Mouse (Mus musculus) kidney, embryonic 15.5 days (tissue): ENCODE results near the gene Tfrc. TPM values are rescaled to one million over a fixed set of nuclear protein-coding genes. Genes with fewer than 3 reads are reported as not detected.

Experiments used
- ATAC-seq: fragments of 200-750 bp; cut with Nextera tagmentation; replicated peaks from 2 replicates; pipeline ENCODE4 v1.8.0; 2017; ENCODE audit warnings: moderate TSS enrichment; ENCODE audit not compliant: low FRiP score
- H3K27ac ChIP-seq: fragments of 300-500 bp; sonication (generic); 2 replicates; pipeline ENCODE4 v1.5.1; 2015; ENCODE audit warnings: mild to moderate bottlenecking, inconsistent platforms
- H3K27me3 ChIP-seq: fragments of 300-500 bp; sonication (generic); 2 replicates; pipeline ENCODE4 v1.6.1; 2015; ENCODE audit warnings: inconsistent platforms
- H3K36me3 ChIP-seq: fragments of 300-500 bp; sonication (generic); 2 replicates; pipeline ENCODE4 v1.6.1; 2015; ENCODE audit warnings: inconsistent platforms
- H3K4me1 ChIP-seq: fragments of 300-500 bp; sonication (generic); 2 replicates; pipeline ENCODE4 v1.6.1; 2015; ENCODE audit warnings: inconsistent platforms
- H3K4me2 ChIP-seq: fragments of 300-500 bp; sonication (generic); 2 replicates; pipeline ENCODE4 v1.6.1; 2015; ENCODE audit warnings: moderate library complexity, mild to moderate bottlenecking, inconsistent platforms
- H3K4me3 ChIP-seq: fragments of 300-500 bp; sonication (generic); replicated peaks from 2 replicates; pipeline ENCODE4 v1.5.1; 2015; ENCODE audit warnings: mild to moderate bottlenecking, inconsistent platforms
- H3K9ac ChIP-seq: fragments of 300-500 bp; sonication (generic); 2 replicates; pipeline ENCODE4 v1.6.1; 2015; ENCODE audit warnings: mild to moderate bottlenecking, inconsistent platforms
- H3K9me3 ChIP-seq: fragments of 300-500 bp; sonication (generic); replicated peaks from 2 replicates; pipeline ENCODE4 v1.6.1; 2016; ENCODE audit warnings: inconsistent platforms
- WGBS: fragments of 180-500 bp; shearing (Covaris S2); methylation state at CpG from one replicate; pipeline ENCODE4 v1.1.7; 2015; ENCODE audit warnings: mixed read lengths; 5-methylcytosine and 5-hydroxymethylcytosine counted together
- polyA plus RNA-seq: library from polyadenylated mRNA; unstranded; fragments of >200 nt; fragmentation: Nextera tagmentation; extraction: Ambion mirVana; gene quantifications from 2 replicates; pipeline ENCODE4 v1.2.1, GENCODE M21; 2015

The Tfrc gene
- polyA plus RNA-seq, 1 experiment from 2014 or later, result 50.2 TPM

- Histone ChIP-seq H3K27ac (no peak overlapping the region), H3K9me3 (no peaks in the 10 kb centered on the region), H3K9ac (no peak overlapping the region), H3K4me1 (peaks cover 10% of the 10 kb centered on the region), H3K27me3 (no peaks in the 10 kb centered on the region), H3K4me2 (no peak overlapping the region), H3K36me3 (peaks cover 93% of the 10 kb centered on the region), H3K4me3 (no peak overlapping the region)
- 89% methylated on average over 17 of the region's 17 CpGs for WGBS
- no peak for ATAC-seq
These were observed 65.5 kb downstream of the Tfrc start for GRCm38 (mm10) chr16:32674121-32674740.

- ATAC-seq, result no peak
These were observed 68.5 kb downstream of the Tfrc start for GRCm38 (mm10) chr16:32677040-32677700.

GRCm38 (mm10) chr16:32677903-32678302 lies 69.2 kb downstream of the Tfrc start:
- Histone ChIP-seq H3K4me1 (peaks cover 7% of the 10 kb centered on the region), H3K27me3 (no peaks in the 10 kb centered on the region), H3K4me3 (no peak overlapping the region), H3K9me3 (no peaks in the 10 kb centered on the region), H3K36me3 (peaks cover 86% of the 10 kb centered on the region), H3K27ac (no peak overlapping the region), H3K9ac (no peak overlapping the region), H3K4me2 (no peak overlapping the region)
- WGBS, result 82% methylated on average over 14 of the region's 14 CpGs
- no peak for ATAC-seq

More at GRCm38 (mm10) chr16:32677040-32677700, 68.5 kb downstream of the Tfrc start:
- Histone ChIP-seq H3K36me3 (peaks cover 91% of the 10 kb centered on the region), H3K9ac (no peak overlapping the region), H3K9me3 (no peaks in the 10 kb centered on the region), H3K27me3 (no peaks in the 10 kb centered on the region), H3K4me1 (peaks cover 10% of the 10 kb centered on the region), H3K4me3 (no peak overlapping the region), H3K4me2 (no peak overlapping the region), H3K27ac (no peak overlapping the region)
- 83% methylated on average over 10 of the region's 10 CpGs for WGBS

GRCm38 (mm10) chr16:32678812-32679211 lies 70.1 kb downstream of the Tfrc start:
- no peak for ATAC-seq
- no peak overlapping the region for H3K4me3 ChIP-seq
- H3K4me1 ChIP-seq, result 0 out of 2 replicates have a peak, but pooled peaks cover 7% of the 10 kb centered on the region
- H3K9ac ChIP-seq, result no peak overlapping the region
- H3K27me3 ChIP-seq, result no peaks in the 10 kb centered on the region
- 86% methylated on average over 14 of the region's 14 CpGs for WGBS
- H3K4me2 ChIP-seq, result no peak overlapping the region
- no peaks in the 10 kb centered on the region for H3K9me3 ChIP-seq
- peaks cover 82% of the 10 kb centered on the region for H3K36me3 ChIP-seq
- no peak overlapping the region for H3K27ac ChIP-seq

GRCm38 (mm10) chr16:32679976-32680375 lies 71.3 kb downstream of the Tfrc start:
- no peak overlapping the region for H3K4me3 ChIP-seq
- H3K9ac ChIP-seq, result no peak overlapping the region
- no peaks in the 10 kb centered on the region for H3K9me3 ChIP-seq
- H3K36me3 ChIP-seq, result peaks cover 73% of the 10 kb centered on the region
- 93% methylated on average over 16 of the region's 16 CpGs for WGBS
- no peak overlapping the region for H3K27ac ChIP-seq
- no peaks in the 10 kb centered on the region for H3K27me3 ChIP-seq
- no peak for ATAC-seq
- no peak overlapping the region for H3K4me2 ChIP-seq
- 0 out of 2 replicates have a peak, but pooled peaks cover 7% of the 10 kb centered on the region for H3K4me1 ChIP-seq

GRCm38 (mm10) chr16:32680806-32681205 lies 72.1 kb downstream of the Tfrc start:
- Histone ChIP-seq H3K4me2 (no peak overlapping the region), H3K36me3 (peaks cover 65% of the 10 kb centered on the region), H3K4me3 (no peak overlapping the region), H3K27ac (no peak overlapping the region), H3K4me1 (peaks cover 10% of the 10 kb centered on the region; the same call in 1 of the 2 replicates), H3K9me3 (no peaks in the 10 kb centered on the region), H3K9ac (no peak overlapping the region), H3K27me3 (no peaks in the 10 kb centered on the region)
- 87% methylated on average over 6 of the region's 6 CpGs for WGBS
- no peak for ATAC-seq

- 27% methylated on average over 5 of the region's 5 CpGs for WGBS
- ATAC-seq, result no peak
- H3K27ac ChIP-seq, result no peak overlapping the region
- no peaks in the 10 kb centered on the region for H3K27me3 ChIP-seq
- H3K4me2 ChIP-seq, result no peak overlapping the region
- no peak overlapping the region for H3K4me3 ChIP-seq
- peaks cover 51% of the 10 kb centered on the region for H3K36me3 ChIP-seq
- no peak overlapping the region for H3K9ac ChIP-seq
- no peaks in the 10 kb centered on the region for H3K9me3 ChIP-seq
- peaks cover 13% of the 10 kb centered on the region; the same call in 1 of the 2 replicates for H3K4me1 ChIP-seq
These were observed 73.5 kb downstream of the Tfrc start for GRCm38 (mm10) chr16:32682194-32682593.

Other genes with a start within 250 kb of the Tfrc start
- 0.55 TPM in 1 of 2 replicates, not detected in the other for gene Tm4sf19, start 208.4 kb upstream of the Tfrc start, polyA plus RNA-seq
- gene Tctex1d2, start 189.2 kb upstream of the Tfrc start, polyA plus RNA-seq, result 32.0 and 33.6 TPM in 2 replicates
- gene Pcyt1a, start 178.0 kb upstream of the Tfrc start, polyA plus RNA-seq, result 35.8 and 41.3 TPM in 2 replicates
- 2.1 and 2.2 TPM in 2 replicates for gene Slc51a, start 121.0 kb upstream of the Tfrc start, polyA plus RNA-seq
- gene Zdhhc19, start 112.7 kb upstream of the Tfrc start, polyA plus RNA-seq, result not detected in 2 replicates
- 9.3 and 12.4 TPM in 2 replicates for gene Tnk2, start 35.0 kb downstream of the Tfrc start, polyA plus RNA-seq
- 0.06 and 0.25 TPM in 2 replicates for gene Muc4, start 127.0 kb downstream of the Tfrc start, polyA plus RNA-seq
- gene Muc20, start 188.5 kb downstream of the Tfrc start, polyA plus RNA-seq, result 4.4 and 4.6 TPM in 2 replicates
- gene Smbd1, start 201.6 kb downstream of the Tfrc start, polyA plus RNA-seq, result not detected in 2 replicates